Mouse (Mus musculus): ENCODE data around the gene Sgcd. TPM values are rescaled to one million over a fixed set of nuclear protein-coding genes. Genes with fewer than 3 reads are reported as not detected.

Sgcd gene
- polyA plus RNA-seq, 1 experiment from 2014 or later: 6.5 TPM

DNA sequence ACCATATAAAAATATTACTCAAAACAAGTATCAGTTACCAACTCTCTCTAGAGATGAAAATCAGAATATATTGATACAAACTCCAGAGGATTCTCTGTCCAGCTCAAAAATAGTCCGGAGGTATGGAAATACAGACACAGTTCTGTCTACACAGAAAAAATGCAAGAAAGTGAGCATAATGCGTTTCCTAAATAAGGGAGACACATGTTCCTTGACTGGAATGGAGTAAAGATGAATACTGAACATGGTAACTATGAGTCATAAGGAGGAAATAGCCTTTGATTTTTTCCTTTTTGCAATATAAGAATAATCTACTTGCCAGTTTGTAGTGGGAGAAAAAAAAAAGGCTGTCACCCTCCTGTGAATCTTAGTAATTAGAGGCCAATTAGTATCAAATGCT, 655.1 kb downstream of the Sgcd start:
- 90% methylated on average over 2 of the region's 2 CpGs for WGBS
- ATAC-seq (replicated peaks): no peak

DNA sequence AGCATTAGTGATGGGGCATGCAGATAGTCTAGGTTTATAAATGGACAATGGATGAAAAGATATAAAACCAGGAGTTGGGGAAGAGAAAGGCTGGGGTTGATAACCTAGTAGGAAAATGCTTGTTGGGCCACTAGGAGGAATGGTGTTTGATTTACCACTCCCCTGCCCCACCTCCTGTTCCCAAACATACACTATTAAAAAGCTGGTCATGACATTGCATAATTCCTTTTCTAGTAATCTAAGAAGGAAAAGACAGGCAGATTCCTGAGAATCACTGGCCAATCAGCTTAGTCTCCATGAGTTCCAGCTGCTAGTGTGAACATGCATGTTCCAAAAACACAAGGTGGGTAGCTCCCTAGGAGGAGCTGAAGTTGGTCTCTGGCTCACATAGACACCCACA, 683.2 kb downstream of the Sgcd start:
- no peak overlapping the region for H3K9ac ChIP-seq
- ATAC-seq (replicated peaks): no peak

More for the DNA sequence above, 655.1 kb downstream of the Sgcd start:
- Histone ChIP-seq H3K9ac (no peak overlapping the region), H3K4me1 (no peaks in the 10 kb centered on the region), H3K9me3 (no peaks in the 10 kb centered on the region), H3K4me2 (no peak overlapping the region), H3K27me3 (replicated peaks) (no peaks in the 10 kb centered on the region), H3K27ac (no peak overlapping the region), H3K4me3 (no peak overlapping the region), H3K36me3 (replicated peaks) (no peaks in the 10 kb centered on the region)

DNA sequence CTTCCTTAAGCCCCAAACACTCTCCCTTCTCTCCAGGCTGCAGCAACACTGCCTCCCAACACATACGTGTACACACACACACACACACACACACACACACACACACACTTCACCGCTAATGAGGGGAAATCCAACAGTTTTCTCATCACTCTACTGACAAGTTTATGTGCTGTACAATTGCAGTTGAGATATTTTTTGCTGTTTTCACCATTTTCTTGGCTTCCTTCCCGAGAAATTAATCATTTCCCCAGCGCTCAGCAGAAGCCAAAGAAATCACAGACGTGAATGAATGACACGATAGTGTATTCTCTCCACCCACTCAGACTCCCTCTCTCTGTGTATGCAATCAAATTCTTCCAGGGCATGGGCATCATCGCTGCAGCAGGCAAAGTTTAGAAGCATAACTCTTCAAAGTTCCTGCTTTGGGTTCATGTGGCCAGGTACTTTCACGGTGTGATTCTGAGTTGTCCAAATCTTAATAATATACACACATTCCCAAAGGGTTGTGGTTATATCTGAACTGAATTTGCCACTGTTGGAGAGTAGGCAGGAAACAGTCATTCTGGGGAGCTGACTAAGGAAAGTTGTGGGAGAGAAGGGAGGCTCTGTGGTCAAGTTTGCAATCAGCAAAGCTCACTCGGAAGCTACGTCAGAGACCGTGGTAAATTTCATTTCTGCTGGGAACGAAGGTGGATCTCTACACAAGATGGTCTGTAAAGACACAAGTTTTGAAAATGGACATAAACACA, 683.9 kb downstream of the Sgcd start:
- no peak overlapping the region for H3K9ac ChIP-seq
- H3K9me3 ChIP-seq: no peaks in the 10 kb centered on the region
- H3K4me3 ChIP-seq: no peak overlapping the region
- H3K36me3 ChIP-seq (replicated peaks): no peaks in the 10 kb centered on the region
- no peaks in the 10 kb centered on the region for H3K4me1 ChIP-seq
- no peaks in the 10 kb centered on the region for H3K27me3 ChIP-seq (replicated peaks)
- no peak overlapping the region for H3K4me2 ChIP-seq
- WGBS: 85% methylated on average over 12 of the region's 12 CpGs
- ATAC-seq (replicated peaks): no peak
- no peak overlapping the region for H3K27ac ChIP-seq

More for the DNA sequence above, 683.2 kb downstream of the Sgcd start:
- Histone ChIP-seq H3K27me3 (replicated peaks) (no peaks in the 10 kb centered on the region), H3K36me3 (replicated peaks) (no peaks in the 10 kb centered on the region), H3K27ac (no peak overlapping the region), H3K4me2 (no peak overlapping the region), H3K4me1 (no peaks in the 10 kb centered on the region), H3K9me3 (no peaks in the 10 kb centered on the region), H3K4me3 (no peak overlapping the region)

DNA sequence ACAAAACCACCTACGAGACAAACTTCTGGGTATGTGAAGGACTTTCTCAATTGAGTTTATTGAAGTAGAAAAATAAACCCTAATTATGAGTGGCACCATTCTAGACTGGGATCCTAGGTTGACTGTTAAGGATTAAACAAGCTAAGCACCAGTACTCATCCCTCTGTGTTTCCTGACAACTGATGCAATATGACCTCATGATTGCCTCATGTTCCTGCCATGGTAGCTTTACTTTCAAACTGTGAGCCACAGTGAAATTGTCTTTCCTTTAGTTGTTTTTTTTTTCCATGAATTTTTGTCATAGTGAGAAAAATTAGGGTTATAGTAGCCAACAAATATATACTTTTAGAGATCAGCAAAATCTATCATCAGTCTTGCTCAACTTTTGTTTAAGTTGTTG, 689.0 kb downstream of the Sgcd start:
- Histone ChIP-seq H3K9ac (no peak overlapping the region), H3K27ac (no peak overlapping the region), H3K4me2 (no peak overlapping the region), H3K4me3 (no peak overlapping the region), H3K9me3 (no peaks in the 10 kb centered on the region), H3K4me1 (no peaks in the 10 kb centered on the region), H3K36me3 (replicated peaks) (no peaks in the 10 kb centered on the region), H3K27me3 (replicated peaks) (no peaks in the 10 kb centered on the region)
- ATAC-seq (replicated peaks): no peak
- 90% methylated on average over 1 of the region's 1 CpGs for WGBS

DNA sequence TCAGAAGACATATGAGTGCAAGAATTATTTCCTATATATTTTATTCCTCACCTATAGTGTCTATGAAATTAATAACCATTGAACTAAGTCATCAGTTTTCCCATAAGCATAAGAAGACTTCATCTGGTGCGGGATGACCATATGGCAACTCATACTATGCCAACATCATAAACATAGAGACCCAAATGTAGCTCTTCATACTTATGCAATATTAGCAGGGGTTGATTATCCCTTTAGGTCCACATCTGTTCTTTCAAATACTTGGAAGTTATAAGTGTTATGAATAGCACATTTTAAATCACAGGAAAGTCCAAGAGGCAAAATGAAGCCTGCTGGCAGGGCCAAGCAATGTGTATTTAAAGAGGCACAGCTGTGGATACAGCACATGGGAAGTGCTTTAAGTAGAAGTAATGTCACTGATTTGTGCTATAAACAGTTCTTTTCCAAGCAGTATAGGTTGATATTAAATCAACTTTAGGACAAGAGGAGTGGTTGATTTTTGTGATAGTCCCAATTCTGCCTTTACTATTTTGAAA, 690.9 kb downstream of the Sgcd start:
- no peak overlapping the region for H3K9ac ChIP-seq
- H3K27me3 ChIP-seq (replicated peaks): no peaks in the 10 kb centered on the region
- no peak for ATAC-seq (replicated peaks)
- no peak overlapping the region for H3K27ac ChIP-seq
- H3K4me2 ChIP-seq: no peak overlapping the region
- no peaks in the 10 kb centered on the region for H3K9me3 ChIP-seq
- no peak overlapping the region for H3K4me3 ChIP-seq
- no peaks in the 10 kb centered on the region for H3K4me1 ChIP-seq
- 97% methylated on average over 1 of the region's 1 CpGs for WGBS
- H3K36me3 ChIP-seq (replicated peaks): no peaks in the 10 kb centered on the region

DNA sequence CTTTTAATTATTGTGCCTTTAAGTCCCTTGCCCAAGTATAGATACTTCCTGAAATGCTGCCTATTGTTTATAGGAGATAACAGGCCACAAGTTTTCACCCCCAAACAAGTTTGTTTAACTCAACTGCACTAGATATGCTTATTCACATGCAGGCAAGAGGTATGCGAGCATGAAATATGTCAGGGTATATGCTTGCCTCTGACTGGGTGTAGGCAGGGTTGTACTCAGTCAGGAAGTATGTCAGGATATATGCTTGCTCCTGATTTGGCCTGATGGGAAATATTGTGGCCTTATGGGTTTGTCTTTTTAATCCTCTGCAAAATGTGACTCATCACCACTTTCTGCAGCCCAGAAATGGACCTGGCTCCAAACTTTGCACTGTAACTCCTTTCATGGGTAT, 694.0 kb downstream of the Sgcd start:
- Histone ChIP-seq H3K4me1 (no peaks in the 10 kb centered on the region), H3K4me2 (no peak overlapping the region), H3K9ac (no peak overlapping the region), H3K27me3 (replicated peaks) (no peaks in the 10 kb centered on the region), H3K4me3 (no peak overlapping the region), H3K9me3 (no peaks in the 10 kb centered on the region), H3K36me3 (replicated peaks) (no peaks in the 10 kb centered on the region), H3K27ac (no peak overlapping the region)
- 94% methylated on average over 1 of the region's 1 CpGs for WGBS
- no peak for ATAC-seq (replicated peaks)

DNA sequence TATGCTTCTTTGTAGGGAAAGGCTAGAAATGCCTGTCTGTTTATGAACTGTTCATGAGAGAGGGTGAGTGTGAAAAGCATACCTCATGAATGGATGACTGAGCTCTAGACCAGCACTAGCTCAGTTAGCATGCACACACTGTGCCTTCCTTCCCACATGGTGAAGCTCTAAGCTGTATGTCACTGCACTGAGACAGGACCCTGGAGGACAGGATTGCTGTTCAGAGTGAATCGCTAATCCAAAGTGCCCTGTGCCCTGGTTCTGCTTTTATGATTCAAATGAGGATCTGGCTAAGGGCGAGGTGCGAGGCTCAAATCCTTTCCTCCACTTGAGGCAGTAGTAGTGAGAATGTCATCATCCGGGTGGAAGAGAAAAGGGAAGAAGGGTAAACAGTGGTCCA, 712.2 kb downstream of the Sgcd start:
- Histone ChIP-seq H3K27me3 (replicated peaks) (no peaks in the 10 kb centered on the region), H3K4me3 (no peak overlapping the region), H3K36me3 (replicated peaks) (no peaks in the 10 kb centered on the region), H3K4me2 (no peak overlapping the region), H3K9ac (no peak overlapping the region), H3K27ac (no peak overlapping the region), H3K9me3 (no peaks in the 10 kb centered on the region), H3K4me1 (peaks cover 3% of the 10 kb centered on the region; the same call in 1 of the 2 replicates)
- ATAC-seq (replicated peaks): no peak
- 14% methylated on average over 4 of the region's 4 CpGs for WGBS

DNA sequence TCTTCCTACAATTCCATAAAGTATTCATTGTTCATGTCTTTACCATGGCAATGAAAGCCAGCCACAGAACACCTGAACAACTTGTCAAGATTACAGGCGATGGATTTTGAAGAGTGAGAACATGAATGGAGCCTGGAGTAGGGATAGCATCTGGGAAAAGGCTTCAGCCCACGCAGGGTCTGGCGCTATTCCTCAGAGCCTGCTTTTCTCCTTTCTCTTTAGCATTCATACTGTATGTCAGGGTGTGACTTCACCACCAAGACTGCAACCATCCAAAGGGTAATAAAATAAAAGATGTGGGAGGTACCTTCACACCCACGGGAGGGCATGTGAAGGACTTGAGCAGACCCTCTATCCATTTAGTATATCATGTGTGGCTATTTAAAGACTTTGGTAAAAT, 720.2 kb downstream of the Sgcd start:
- no peak for ATAC-seq (replicated peaks)
- H3K4me3 ChIP-seq: no peak overlapping the region
- H3K4me2 ChIP-seq: no peak overlapping the region
- H3K27ac ChIP-seq: no peak overlapping the region
- H3K27me3 ChIP-seq (replicated peaks): no peaks in the 10 kb centered on the region
- no peaks in the 10 kb centered on the region for H3K9me3 ChIP-seq
- WGBS: 88% methylated on average over 4 of the region's 4 CpGs
- H3K9ac ChIP-seq: no peak overlapping the region
- H3K4me1 ChIP-seq: no peaks in the 10 kb centered on the region
- no peaks in the 10 kb centered on the region for H3K36me3 ChIP-seq (replicated peaks)

DNA sequence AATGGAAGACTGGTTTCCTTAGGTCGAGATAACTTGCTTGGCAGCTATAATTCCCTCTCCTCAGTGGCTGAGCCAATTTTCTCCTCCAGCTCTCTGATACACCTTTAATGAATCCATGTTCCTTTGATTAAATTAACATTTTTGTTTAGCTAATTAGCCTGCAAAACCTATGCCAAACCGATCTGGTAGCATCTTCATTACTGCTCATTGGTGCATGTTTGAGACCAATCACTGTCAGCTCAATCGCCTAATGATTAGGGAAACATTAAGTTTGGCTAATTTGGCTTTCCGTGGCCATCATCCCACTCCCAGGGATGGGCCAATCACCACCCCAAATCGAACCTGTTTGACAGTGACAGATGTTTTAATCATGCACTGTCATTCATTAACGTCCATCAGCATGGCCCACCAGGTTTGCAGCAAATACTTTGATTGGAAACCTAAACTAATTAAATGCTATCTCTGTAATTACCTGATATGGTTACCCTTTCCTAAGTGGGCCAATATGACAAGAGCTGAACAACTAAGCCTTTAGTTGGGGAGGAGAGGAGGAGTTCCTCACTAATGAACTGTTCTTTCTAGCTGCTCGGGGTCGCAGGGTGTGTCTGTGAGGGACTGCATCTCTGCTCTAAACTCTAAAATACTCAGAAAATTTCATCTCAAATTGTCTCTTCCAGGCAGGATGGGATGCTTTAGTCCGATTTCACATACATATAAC, 724.3 kb downstream of the Sgcd start:
- 68% methylated on average over 9 of the region's 9 CpGs for WGBS

DNA sequence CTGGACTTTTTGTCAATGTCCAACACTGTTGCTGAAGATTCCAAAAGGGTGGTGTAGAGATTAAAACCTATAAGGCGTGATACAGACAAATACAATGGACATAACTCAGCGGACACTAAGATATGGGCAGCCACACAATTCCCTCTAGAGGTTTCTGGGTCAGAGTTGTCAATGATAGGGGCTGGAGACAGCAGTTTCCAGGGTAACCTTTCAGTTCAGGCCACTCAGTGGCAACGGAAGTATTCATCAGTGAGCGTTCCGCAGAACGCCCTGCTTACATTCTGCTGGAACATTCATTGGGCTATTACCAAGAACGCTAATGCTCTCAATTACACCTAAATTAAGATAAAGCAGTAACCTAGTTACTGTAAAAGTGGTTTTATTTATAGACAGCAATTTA, 738.5 kb downstream of the Sgcd start:
- Histone ChIP-seq H3K4me3 (no peak overlapping the region), H3K27me3 (replicated peaks) (no peaks in the 10 kb centered on the region), H3K9me3 (no peaks in the 10 kb centered on the region), H3K9ac (no peak overlapping the region), H3K4me2 (no peak overlapping the region), H3K27ac (no peak overlapping the region), H3K36me3 (replicated peaks) (no peaks in the 10 kb centered on the region), H3K4me1 (0 out of 2 replicates have a peak, but pooled peaks cover 5% of the 10 kb centered on the region)
- 46% methylated on average over 7 of the region's 7 CpGs for WGBS
- no peak for ATAC-seq (replicated peaks)

More for the DNA sequence above, 724.3 kb downstream of the Sgcd start:
- no peaks in the 10 kb centered on the region for H3K4me1 ChIP-seq
- no peaks in the 10 kb centered on the region for H3K36me3 ChIP-seq (replicated peaks)
- H3K9ac ChIP-seq: no peak overlapping the region
- no peaks in the 10 kb centered on the region for H3K27me3 ChIP-seq (replicated peaks)
- H3K9me3 ChIP-seq: no peaks in the 10 kb centered on the region
- H3K4me3 ChIP-seq: no peak overlapping the region
- no peak overlapping the region for H3K27ac ChIP-seq
- 0 out of 2 replicates have a peak, but pooled peaks have one; percentile 37 for ATAC-seq (replicated peaks)
- H3K4me2 ChIP-seq: no peak overlapping the region

DNA sequence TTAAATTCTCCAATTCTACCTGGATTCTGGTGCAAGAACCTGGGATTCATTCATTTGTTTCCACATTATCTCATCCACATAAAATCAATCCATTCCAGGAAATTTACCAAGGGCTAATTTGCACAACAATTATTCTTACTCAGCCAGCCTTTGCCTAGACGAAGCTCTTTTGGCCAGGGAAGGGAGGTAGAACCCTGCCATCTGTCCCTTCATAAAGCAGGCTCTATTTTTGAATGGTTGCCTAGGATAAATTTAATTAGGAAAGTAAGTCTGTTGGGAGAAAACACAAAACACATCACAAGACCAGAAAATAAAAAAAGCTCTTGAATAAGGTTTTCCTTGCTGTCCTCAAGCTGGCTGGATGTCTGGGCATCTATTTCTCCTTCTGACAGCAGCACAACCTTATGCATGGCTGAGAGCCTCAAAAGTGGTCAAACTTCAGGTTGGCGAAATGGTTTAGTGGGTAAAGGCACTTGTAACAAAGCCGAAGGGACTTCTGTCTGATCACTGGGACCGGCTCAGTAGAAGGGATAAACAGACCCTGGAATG, 740.4 kb downstream of the Sgcd start:
- Histone ChIP-seq H3K4me2 (no peak overlapping the region), H3K36me3 (replicated peaks) (no peaks in the 10 kb centered on the region), H3K9ac (no peak overlapping the region), H3K27me3 (replicated peaks) (no peaks in the 10 kb centered on the region), H3K4me3 (no peak overlapping the region), H3K4me1 (0 out of 2 replicates have a peak, but pooled peaks cover 5% of the 10 kb centered on the region), H3K27ac (no peak overlapping the region), H3K9me3 (no peaks in the 10 kb centered on the region)
- WGBS: 47% methylated on average over 4 of the region's 4 CpGs
- ATAC-seq (replicated peaks): no peak

DNA sequence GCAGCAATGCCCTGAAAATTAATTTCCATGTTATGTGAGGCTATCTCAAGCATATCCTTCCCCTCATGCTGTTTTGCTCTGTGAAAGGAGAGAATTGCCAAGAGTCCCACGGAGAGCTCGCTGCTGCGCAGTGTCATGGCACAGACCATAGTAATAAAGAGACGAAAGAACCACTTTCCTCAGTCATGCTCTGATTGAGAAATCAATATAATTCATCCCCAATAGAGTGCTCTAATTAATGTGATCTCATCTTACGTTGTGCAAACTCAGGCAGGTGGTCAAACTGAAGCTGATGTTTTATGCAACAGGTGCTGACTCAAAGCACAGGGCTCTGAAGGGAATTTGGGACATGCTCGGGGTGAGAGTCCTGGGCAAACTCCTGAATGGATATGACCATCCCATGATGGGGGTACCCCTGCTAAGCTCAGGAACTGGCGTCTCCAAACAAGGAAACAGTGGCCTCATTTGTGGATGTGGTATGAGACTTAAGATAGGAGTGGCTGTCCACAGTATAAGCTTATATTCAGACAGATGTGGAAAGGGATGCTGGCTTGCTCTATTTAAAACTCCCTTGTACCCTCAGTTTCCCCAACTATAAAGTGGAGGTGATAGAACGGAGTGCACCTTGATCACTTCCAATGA, 740.9 kb downstream of the Sgcd start:
- Histone ChIP-seq H3K4me1 (0 out of 2 replicates have a peak, but pooled peaks cover 5% of the 10 kb centered on the region), H3K4me3 (no peak overlapping the region), H3K9ac (no peak overlapping the region), H3K9me3 (no peaks in the 10 kb centered on the region), H3K27ac (no peak overlapping the region), H3K27me3 (replicated peaks) (no peaks in the 10 kb centered on the region), H3K36me3 (replicated peaks) (no peaks in the 10 kb centered on the region), H3K4me2 (no peak overlapping the region)
- 59% methylated on average over 8 of the region's 8 CpGs for WGBS
- no peak for ATAC-seq (replicated peaks)
